Mouse (Mus musculus) olfactory bulb, adult 2 months (tissue): ENCODE results near the gene Kcnj9.

Experiments used
- CTCF ChIP-seq: fragments of 200-500 bp; IDR thresholded peaks from 2 replicates; pipeline ENCODE4 v1.5.1; 2012; ENCODE audit warnings: low read depth, mild to moderate bottlenecking, low read length, moderate library complexity; ENCODE audit not compliant: insufficient read depth
- POLR2A ChIP-seq: fragments of 200-500 bp; IDR thresholded peaks from 2 replicates; pipeline ENCODE4 v1.6.1; 2012; ENCODE audit warnings: mild to moderate bottlenecking, low read depth, low read length, moderate library complexity; ENCODE audit not compliant: insufficient read depth

DNA sequence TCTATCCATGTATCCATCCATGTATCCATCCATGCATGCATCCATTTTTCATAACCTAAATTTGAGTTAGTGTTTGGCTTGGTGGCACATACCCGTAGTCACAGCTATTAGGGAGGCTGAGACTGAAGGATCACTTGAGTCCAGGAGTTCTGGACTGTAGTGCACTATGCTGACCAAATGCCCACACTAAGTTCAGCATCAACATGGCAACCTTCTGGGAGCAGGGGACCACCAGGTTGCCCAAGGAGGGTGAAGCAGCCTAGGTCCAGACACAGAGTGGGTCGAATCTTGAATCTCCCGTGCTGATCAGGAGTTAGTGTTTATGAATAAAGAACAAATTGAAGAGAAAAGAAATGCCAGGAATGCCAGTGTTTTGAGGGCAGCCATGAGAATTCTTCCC is 57.9 kb downstream of the Kcnj9 start:
- no peak for TF ChIP-seq POLR2A
- no peak for TF ChIP-seq CTCF
